Mouse (Mus musculus): Measurements from ENCODE around the gene Ppp1r3f.

Ppp1r3f gene

DNA sequence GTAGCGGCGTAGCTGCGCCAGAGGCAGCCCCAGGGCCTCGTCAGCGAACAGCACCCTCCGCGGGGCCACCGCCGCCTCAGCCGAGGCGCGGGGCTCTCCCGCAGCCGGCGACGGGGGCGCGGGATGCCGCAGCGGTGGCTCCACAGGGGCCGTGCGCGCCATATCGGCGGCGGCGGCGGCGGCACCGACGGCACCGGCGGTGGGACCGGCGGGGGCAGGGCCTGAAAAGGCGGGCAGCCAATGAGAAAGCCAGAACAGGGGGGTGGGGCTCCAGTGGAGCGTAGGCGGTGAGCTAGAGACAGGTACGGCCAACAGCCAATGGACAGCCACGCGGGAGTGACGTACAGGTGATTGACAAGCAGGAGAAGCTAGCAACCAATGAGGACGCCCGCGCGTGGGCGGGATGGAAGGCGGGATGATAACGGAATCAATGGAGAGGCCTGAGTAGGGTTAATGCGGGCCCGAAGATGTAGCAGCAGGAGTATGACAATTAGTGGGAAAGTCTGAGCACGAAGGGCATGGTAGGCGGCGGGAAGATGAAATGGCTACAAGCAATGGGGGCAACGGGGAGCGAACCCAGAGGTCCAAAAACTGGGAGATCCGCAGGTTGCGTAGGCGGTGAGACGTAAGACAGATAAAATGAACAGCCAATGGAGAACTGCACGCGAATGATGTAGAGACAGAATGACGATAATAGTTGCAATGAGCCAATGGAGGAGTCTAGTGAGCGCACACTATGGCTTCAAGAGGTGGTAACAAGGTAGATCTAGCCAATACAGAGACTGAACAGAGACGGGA is at the start of gene Ppp1r3f:
TSS of gene Ppp1r3f (minus strand) at position 197 of the 798 bp plus-strand sequence.
- no peak for TF ChIP-seq GATA4 (IDR thresholded peaks at IDR 0.05; ENCODE audit: insufficient replicate concordance, low read length)

DNA sequence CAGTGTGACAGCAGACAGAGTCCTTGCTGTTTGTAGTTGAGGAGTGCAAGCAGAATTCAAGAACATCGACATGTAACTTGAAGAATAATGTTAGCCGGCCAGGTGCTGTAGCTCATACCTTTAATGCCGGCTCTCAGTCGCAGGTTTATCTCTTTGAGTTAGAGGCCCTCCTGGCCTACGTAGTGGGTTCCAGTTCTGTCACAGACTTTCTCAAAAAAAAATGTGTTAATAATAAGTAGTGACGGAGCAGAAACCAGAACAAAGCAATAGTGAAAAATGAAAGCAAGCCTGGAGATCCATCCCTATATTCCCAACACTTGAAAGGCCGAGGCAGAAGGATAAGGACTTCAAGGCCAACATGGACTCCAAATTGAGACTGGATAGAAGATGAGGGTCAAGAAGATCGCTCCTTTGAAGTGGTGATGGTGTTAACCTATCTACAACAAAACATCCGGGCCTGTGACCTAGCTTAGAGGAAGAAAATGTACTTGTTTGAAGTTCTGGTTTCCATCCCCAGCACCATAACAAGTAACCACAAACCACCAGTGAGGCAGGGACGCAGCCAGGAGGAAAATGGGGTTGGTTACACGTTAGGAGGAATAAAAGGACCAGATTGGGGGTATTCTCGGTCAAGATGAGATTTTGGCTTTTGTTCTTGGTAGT is 43.9 kb upstream of the Ppp1r3f start:
- TF ChIP-seq GATA4 (IDR thresholded peaks at IDR 0.05; ENCODE audit: insufficient replicate concordance, low read length): no peak

DNA sequence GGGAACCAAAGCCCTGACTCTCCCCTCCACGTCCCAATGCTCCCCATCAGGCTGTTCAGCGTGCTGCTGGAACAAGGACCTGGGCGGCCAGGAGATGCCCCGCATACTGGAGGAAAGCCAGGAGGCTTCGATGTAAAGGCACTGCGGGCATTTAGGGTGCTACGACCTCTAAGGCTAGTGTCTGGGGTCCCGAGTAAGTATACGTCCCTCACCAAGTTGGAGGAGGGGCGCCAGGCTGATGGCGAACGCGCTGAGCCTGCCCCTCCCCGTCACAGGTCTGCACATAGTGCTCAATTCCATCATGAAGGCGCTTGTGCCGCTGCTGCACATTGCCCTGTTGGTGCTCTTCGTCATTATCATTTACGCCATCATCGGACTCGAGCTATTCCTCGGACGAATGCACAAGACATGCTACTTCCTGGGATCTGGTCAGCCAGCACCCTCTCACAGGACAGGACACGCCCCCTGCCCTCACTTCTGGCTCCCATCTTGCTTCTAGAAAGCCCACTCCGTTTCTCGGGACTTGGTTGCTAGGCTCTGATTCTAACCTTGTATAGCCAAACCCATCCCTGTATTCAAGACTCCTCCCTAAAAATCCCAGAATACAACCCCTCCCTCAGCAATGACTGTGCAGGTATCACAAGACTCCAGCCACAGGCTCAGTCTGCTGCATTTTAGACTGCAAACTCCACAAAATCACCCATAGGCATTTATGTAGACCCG is 36.6 kb upstream of the Ppp1r3f start:
- TF ChIP-seq GATA4 (IDR thresholded peaks at IDR 0.05; ENCODE audit: insufficient replicate concordance, low read length): no peak

GRCm38 (mm10) chrX:7610035-7610434 is 36.0 kb upstream of the Ppp1r3f start:
- TF ChIP-seq GATA4 (IDR thresholded peaks at IDR 0.05; ENCODE audit: insufficient replicate concordance, low read length): no peak

DNA sequence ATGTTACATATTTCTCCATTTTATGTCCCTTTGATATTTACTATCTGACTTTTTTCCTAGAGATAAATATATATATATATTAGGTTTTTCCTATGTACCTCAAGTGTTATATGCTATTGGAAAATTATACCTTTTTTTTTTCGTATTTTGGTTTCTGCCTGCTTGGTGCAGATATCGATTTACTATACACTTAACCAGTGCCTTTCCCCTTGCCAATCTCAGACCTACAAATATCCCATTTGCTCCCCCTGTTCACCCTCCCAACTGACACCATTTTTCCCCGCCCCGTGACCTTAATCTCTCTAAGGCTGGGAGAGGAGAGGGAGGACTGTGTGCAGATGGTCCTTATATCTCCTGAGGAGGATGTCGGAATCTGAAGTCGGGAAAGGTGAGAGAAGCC is 32.7 kb upstream of the Ppp1r3f start, which contains the start of gene Cacna1f:
TSS of gene Cacna1f (plus strand) at position 301 of the 400 bp plus-strand sequence.
- no peak for TF ChIP-seq GATA4 (IDR thresholded peaks at IDR 0.05; ENCODE audit: insufficient replicate concordance, low read length)

- TF ChIP-seq GATA4 (IDR thresholded peaks at IDR 0.05; ENCODE audit: insufficient replicate concordance, low read length): no peak
Observed at GRCm38 (mm10) chrX:7605575-7605941, 31.5 kb upstream of the Ppp1r3f start.

- TF ChIP-seq GATA4 (IDR thresholded peaks at IDR 0.05; ENCODE audit: insufficient replicate concordance, low read length): no peak
Observed at GRCm38 (mm10) chrX:7604879-7605574, 30.9 kb upstream of the Ppp1r3f start, which contains the start of gene Ccdc22. Ccdc22 (minus strand) TSS chrX:7605517.

- TF ChIP-seq GATA4 (IDR thresholded peaks at IDR 0.05; ENCODE audit: insufficient replicate concordance, low read length): no peak
Observed at GRCm38 (mm10) chrX:7604004-7604403, 29.9 kb upstream of the Ppp1r3f start.

- TF ChIP-seq GATA4 (IDR thresholded peaks at IDR 0.05; ENCODE audit: insufficient replicate concordance, low read length): no peak
Observed at GRCm38 (mm10) chrX:7595371-7595770, 21.3 kb upstream of the Ppp1r3f start.

- no peak for TF ChIP-seq GATA4 (IDR thresholded peaks at IDR 0.05; ENCODE audit: insufficient replicate concordance, low read length)
Observed at GRCm38 (mm10) chrX:7586356-7586755, 12.3 kb upstream of the Ppp1r3f start.

DNA sequence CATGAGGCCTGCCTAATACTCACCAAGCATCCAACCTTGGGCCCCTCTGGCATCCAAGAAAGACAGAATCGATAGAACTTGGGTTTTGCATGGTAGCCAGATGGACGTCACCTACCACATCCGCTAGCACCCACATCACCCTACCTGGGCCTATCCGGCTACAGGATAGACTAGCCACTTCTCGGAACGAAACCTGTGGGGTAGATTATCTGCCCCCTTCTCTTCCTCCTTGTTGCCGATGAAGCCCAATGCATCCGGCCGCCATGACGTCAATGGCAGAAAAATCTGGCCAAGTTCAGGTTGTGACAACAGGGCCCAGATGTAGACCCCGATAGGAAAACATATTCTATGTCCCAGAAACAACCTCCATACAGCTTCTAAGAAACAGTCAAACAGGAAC is 9.8 kb upstream of the Ppp1r3f start:
- no peak for TF ChIP-seq GATA4 (IDR thresholded peaks at IDR 0.05; ENCODE audit: insufficient replicate concordance, low read length)

GRCm38 (mm10) chrX:7581151-7581550 is 7.1 kb upstream of the Ppp1r3f start:
- TF ChIP-seq GATA4 (IDR thresholded peaks at IDR 0.05; ENCODE audit: insufficient replicate concordance, low read length): no peak

DNA sequence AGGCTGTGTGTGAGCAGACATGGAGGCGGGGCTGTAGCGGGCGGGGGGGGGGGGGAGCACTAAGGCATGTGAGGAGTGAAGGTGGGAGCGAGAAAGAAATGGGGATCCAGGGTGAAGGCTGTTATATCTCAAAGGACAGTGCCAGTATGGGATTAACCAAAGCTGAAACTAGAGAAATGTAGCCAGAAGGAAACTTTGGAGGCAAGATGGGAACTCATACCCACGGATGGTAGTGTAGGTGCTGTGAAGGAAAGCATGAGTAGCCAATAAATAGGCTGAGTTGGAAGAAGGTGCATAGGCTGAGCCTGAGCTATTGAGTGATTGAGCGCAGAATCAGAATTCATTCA is 775 bp upstream of the Ppp1r3f start:
- TF ChIP-seq GATA4 (IDR thresholded peaks at IDR 0.05; ENCODE audit: insufficient replicate concordance, low read length): no peak

DNA sequence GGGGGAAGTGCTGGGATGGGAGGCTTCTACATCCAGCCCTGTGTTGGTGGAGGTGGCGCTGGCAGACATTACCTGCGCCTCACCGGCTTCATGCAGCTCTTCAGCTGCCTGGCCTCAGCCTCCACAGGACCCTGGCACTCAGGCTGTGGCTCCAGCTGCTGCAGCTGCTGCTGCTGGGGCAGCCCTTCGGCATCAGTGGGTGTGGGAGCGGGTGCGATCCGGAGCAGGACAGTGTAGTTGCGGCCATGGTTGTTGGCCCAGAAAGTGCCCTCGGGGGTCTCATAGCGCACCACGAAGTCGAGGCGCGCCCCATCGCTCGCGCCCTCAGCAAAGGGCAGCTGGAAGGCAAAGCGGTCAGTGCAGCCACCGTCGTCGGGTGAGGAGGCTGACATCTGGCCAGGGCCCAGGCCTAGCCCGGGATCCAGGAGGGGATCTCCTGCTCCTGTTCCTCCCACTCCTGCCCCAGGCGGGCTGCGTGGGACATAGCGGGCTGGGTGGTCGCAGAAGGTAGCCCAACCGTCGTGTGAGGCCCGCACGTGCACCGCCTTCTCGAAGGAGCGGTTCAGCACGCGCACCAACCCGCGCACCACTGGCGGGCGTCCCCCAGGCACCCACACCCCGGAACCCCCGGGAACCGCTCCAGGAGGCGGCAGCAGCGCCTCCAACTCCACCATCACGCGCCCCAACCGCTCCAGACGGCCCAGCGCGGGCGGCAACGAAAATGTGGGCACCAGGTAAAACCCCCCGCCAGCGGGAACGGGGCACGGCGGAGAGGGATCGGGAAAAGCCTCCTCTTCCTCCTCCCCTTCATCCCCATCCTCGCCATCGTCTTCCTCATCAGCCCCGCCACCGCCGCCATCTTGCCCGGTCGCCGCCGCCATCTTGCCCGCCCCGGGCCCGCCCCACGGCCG is 652 bp downstream of the Ppp1r3f start, which contains the start of gene Foxp3:
TSS of gene Foxp3 (plus strand) at position 469 of the 911 bp plus-strand sequence.
- no peak for TF ChIP-seq GATA4 (IDR thresholded peaks at IDR 0.05; ENCODE audit: insufficient replicate concordance, low read length)

Measured in liver, adult (tissue).